Mouse (Mus musculus) C2C12 (cell line): ENCODE data around the gene Slc22a3. TPM values are rescaled to one million over a fixed set of nuclear protein-coding genes. Genes with fewer than 3 reads are reported as not detected.

Source experiments
- H3K27me3 ChIP-seq: one replicate; pipeline ENCODE4 v1.6.1; 2011; ENCODE audit not compliant: control insufficient read depth, insufficient read depth, insufficient read length
- H3K36me3 ChIP-seq: one replicate; pipeline ENCODE4 v1.6.1; 2011; ENCODE audit not compliant: control insufficient read depth, insufficient read depth
- H3K4me3 ChIP-seq: one replicate; pipeline ENCODE4 v1.5.1; 2011; ENCODE audit warnings: mild to moderate bottlenecking, control low read depth; ENCODE audit not compliant: poor library complexity, insufficient read depth, severe bottlenecking
- H3K79me2 ChIP-seq: one replicate; pipeline ENCODE4 v1.6.1; 2011; ENCODE audit not compliant: control insufficient read depth, insufficient read depth
- H3K79me3 ChIP-seq: one replicate; pipeline ENCODE4 v1.6.1; 2011; ENCODE audit warnings: low read depth, control low read depth
- H3ac ChIP-seq: one replicate; pipeline ENCODE3; 2011; ENCODE audit warnings: low read depth; ENCODE audit not compliant: control insufficient read depth, insufficient read length
- CEBPB ChIP-seq: IDR thresholded peaks from one replicate; pipeline ENCODE4 v1.6.1; 2011; ENCODE audit warnings: low read depth, mild to moderate bottlenecking, control low read depth, moderate library complexity
- CTCF ChIP-seq: IDR thresholded peaks from one replicate; pipeline ENCODE4 v1.5.1; 2011; ENCODE audit not compliant: control insufficient read depth, insufficient read depth, insufficient read length
- FOSL1 ChIP-seq: IDR thresholded peaks from one replicate; pipeline ENCODE4 v1.8.0; 2011; ENCODE audit warnings: mild to moderate bottlenecking, low read length; ENCODE audit not compliant: poor library complexity, insufficient read depth, severe bottlenecking
- MAX ChIP-seq: IDR thresholded peaks from one replicate; pipeline ENCODE4 v1.6.1; 2011; ENCODE audit warnings: mild to moderate bottlenecking, control low read depth
- MYOD1 ChIP-seq: IDR thresholded peaks from one replicate; pipeline ENCODE4 v1.6.1; 2011; ENCODE audit warnings: low read depth; ENCODE audit not compliant: control insufficient read depth, insufficient read length
- MYOG ChIP-seq: IDR thresholded peaks from one replicate; pipeline ENCODE4 v1.6.1; 2011; ENCODE audit not compliant: control insufficient read depth, insufficient read length; ENCODE audit errors: extremely low read depth
- USF1 ChIP-seq: IDR thresholded peaks from one replicate; pipeline ENCODE4 v1.6.1; 2011; ENCODE audit warnings: low read depth, mild to moderate bottlenecking, control low read depth, moderate library complexity
- polyA plus RNA-seq: library from polyadenylated mRNA; unstranded; fragments of >200 nt; fragmentation: generic; extraction: Trizol; gene quantifications from one replicate; pipeline ENCODE4 v1.2.1, GENCODE M21; 2012; ENCODE audit warnings: missing spikeins

Gene Slc22a3
- polyA plus RNA-seq, 1 experiment = not detected

- H3K36me3 ChIP-seq = no peaks in the 10 kb centered on the region
- TF ChIP-seq FOSL1 (no peak), MYOG (no peak), MAX (no peak), MYOD1 (no peak), USF1 (no peak), CTCF (no peak), CEBPB (no peak)
- H3K79me3 ChIP-seq = no peaks in the 10 kb centered on the region
- no peak overlapping the region for H3ac ChIP-seq
- H3K4me3 ChIP-seq = no peak overlapping the region
- no peaks in the 10 kb centered on the region for H3K79me2 ChIP-seq
- no peaks in the 10 kb centered on the region for H3K27me3 ChIP-seq
These were observed 127.2 kb downstream of the Slc22a3 start for GRCm38 (mm10) chr17:12380287-12380686.

- H3K36me3 ChIP-seq = no peaks in the 10 kb centered on the region
- no peaks in the 10 kb centered on the region for H3K79me2 ChIP-seq
- H3K4me3 ChIP-seq = no peak within 1 kb of the TSS
- no peaks in the 10 kb centered on the region for H3K27me3 ChIP-seq
- no peaks in the 10 kb centered on the region for H3K79me3 ChIP-seq
- TF ChIP-seq MAX (no peak), CTCF (no peak), CEBPB (no peak), USF1 (no peak), FOSL1 (no peak), MYOG (no peak), MYOD1 (no peak)
- H3ac ChIP-seq = no peak within 1 kb of the TSS
These were observed 129.4 kb downstream of the Slc22a3 start, which contains the start of gene Plg for GRCm38 (mm10) chr17:12377981-12378705. Gene Plg (plus strand): TSS chr17:12378608.

- TF ChIP-seq MAX = no peak
- TF ChIP-seq MYOD1 = no peak
- no peak for TF ChIP-seq USF1
- TF ChIP-seq CEBPB = no peak
- TF ChIP-seq FOSL1 = no peak
- TF ChIP-seq CTCF = no peak
- TF ChIP-seq MYOG = no peak
These were observed 133.8 kb downstream of the Slc22a3 start for GRCm38 (mm10) chr17:12373601-12374144.

DNA sequence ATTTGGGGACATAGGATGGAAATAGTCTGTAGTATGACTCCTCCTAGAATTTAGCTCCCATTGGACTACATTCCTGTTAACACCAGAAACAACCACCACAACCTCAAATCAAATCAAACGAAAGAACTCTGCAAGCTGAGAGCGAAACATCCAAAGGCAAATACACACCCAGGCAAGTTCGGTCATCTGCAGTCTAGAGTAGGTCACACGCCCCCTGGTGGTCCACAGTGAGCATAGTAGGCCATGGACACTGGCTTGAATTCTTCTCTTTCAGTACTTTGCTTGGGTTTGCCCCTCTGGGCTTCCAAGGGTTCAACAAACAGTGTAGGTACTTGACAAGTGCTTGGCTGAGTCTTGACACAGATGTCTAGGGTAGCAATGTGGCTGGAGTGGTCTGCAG is 135.5 kb downstream of the Slc22a3 start:
- TF ChIP-seq CTCF = peak; percentile 77
- TF ChIP-seq CEBPB = no peak
- Histone ChIP-seq H3K27me3 (no peaks in the 10 kb centered on the region), H3K79me3 (no peaks in the 10 kb centered on the region)

More at GRCm38 (mm10) chr17:12373601-12374144, 133.8 kb downstream of the Slc22a3 start:
- H3K79me3 ChIP-seq = no peaks in the 10 kb centered on the region
- no peaks in the 10 kb centered on the region for H3K27me3 ChIP-seq
- H3K4me3 ChIP-seq = no peak overlapping the region
- H3ac ChIP-seq = no peak overlapping the region
- no peaks in the 10 kb centered on the region for H3K36me3 ChIP-seq
- no peaks in the 10 kb centered on the region for H3K79me2 ChIP-seq

GRCm38 (mm10) chr17:12371310-12371925 is 136.1 kb downstream of the Slc22a3 start:
- H3ac ChIP-seq = no peak overlapping the region
- H3K4me3 ChIP-seq = no peak overlapping the region
- H3K79me2 ChIP-seq = no peaks in the 10 kb centered on the region
- H3K79me3 ChIP-seq = no peaks in the 10 kb centered on the region
- no peaks in the 10 kb centered on the region for H3K36me3 ChIP-seq
- no peak for TF ChIP-seq MAX
- TF ChIP-seq USF1 = no peak
- no peak for TF ChIP-seq FOSL1
- no peak for TF ChIP-seq CTCF
- TF ChIP-seq CEBPB = no peak
- no peak for TF ChIP-seq MYOG
- TF ChIP-seq MYOD1 = no peak
- H3K27me3 ChIP-seq = no peaks in the 10 kb centered on the region

More for the DNA sequence above, 135.5 kb downstream of the Slc22a3 start:
- Histone ChIP-seq H3ac (no peak overlapping the region), H3K4me3 (no peak overlapping the region), H3K79me2 (no peaks in the 10 kb centered on the region), H3K36me3 (no peaks in the 10 kb centered on the region)
